Mouse (Mus musculus) midbrain, embryonic 16.5 days (tissue): ENCODE measurements around the gene Mcf2l. TPM values are rescaled to one million over a fixed set of nuclear protein-coding genes. Genes with fewer than 3 reads are reported as not detected.

ENCODE experiments used
- ATAC-seq: fragments of 200-750 bp; cut with Nextera tagmentation; 2 replicates; pipeline ENCODE4 v1.8.0; 2017; ENCODE audit warnings: moderate TSS enrichment
- H3K27ac ChIP-seq: fragments of 300-500 bp; sonication (generic); 2 replicates; pipeline ENCODE4 v1.5.1; 2014; ENCODE audit warnings: mild to moderate bottlenecking, low read length, mixed read lengths
- H3K27me3 ChIP-seq: fragments of 300-500 bp; sonication (generic); 2 replicates; pipeline ENCODE4 v1.6.1; 2014; ENCODE audit warnings: low read depth, low read length, mixed read lengths; ENCODE audit not compliant: control insufficient read depth, insufficient read depth
- H3K36me3 ChIP-seq: fragments of 300-500 bp; sonication (generic); 2 replicates; pipeline ENCODE4 v1.6.1; 2014; ENCODE audit warnings: mild to moderate bottlenecking, low read length, moderate library complexity, mixed read lengths; ENCODE audit not compliant: control insufficient read depth, insufficient read depth
- H3K4me1 ChIP-seq: fragments of 300-500 bp; sonication (generic); 2 replicates; pipeline ENCODE4 v1.6.1; 2014; ENCODE audit warnings: mild to moderate bottlenecking, low read length, mixed read lengths; ENCODE audit not compliant: control insufficient read depth, insufficient read depth
- H3K4me2 ChIP-seq: fragments of 300-500 bp; sonication (generic); 2 replicates; pipeline ENCODE4 v1.6.1; 2014; ENCODE audit warnings: mild to moderate bottlenecking, low read length, mixed read lengths
- H3K4me3 ChIP-seq: fragments of 300-500 bp; sonication (generic); 2 replicates; pipeline ENCODE4 v1.5.1; 2014; ENCODE audit warnings: low read depth, mild to moderate bottlenecking, low read length, moderate library complexity, mixed read lengths
- H3K9ac ChIP-seq: fragments of 300-500 bp; sonication (generic); 2 replicates; pipeline ENCODE4 v1.6.1; 2014; ENCODE audit warnings: low read depth, low read length, mixed read lengths
- H3K9me3 ChIP-seq: fragments of 300-500 bp; sonication (generic); replicated peaks from 2 replicates; pipeline ENCODE4 v1.6.1; 2014; ENCODE audit warnings: mild to moderate bottlenecking, low read length, mixed read lengths; ENCODE audit not compliant: control insufficient read depth, poor library complexity, severe bottlenecking
- WGBS: fragments of 180-500 bp; shearing (Covaris S2); extraction: QIAGEN DNeasy Blood & Tissue Kit; methylation state at CpG from one replicate; pipeline ENCODE4 v1.1.7; 2014; 5-methylcytosine and 5-hydroxymethylcytosine counted together
- polyA plus RNA-seq: library from polyadenylated mRNA; unstranded; fragments of >200 nt; fragmentation: Nextera tagmentation; extraction: Ambion mirVana; gene quantifications from 2 replicates; pipeline ENCODE4 v1.2.1, GENCODE M21; 2015

Gene Mcf2l
- polyA plus RNA-seq, 1 experiment from 2014 or later = 190 TPM

DNA sequence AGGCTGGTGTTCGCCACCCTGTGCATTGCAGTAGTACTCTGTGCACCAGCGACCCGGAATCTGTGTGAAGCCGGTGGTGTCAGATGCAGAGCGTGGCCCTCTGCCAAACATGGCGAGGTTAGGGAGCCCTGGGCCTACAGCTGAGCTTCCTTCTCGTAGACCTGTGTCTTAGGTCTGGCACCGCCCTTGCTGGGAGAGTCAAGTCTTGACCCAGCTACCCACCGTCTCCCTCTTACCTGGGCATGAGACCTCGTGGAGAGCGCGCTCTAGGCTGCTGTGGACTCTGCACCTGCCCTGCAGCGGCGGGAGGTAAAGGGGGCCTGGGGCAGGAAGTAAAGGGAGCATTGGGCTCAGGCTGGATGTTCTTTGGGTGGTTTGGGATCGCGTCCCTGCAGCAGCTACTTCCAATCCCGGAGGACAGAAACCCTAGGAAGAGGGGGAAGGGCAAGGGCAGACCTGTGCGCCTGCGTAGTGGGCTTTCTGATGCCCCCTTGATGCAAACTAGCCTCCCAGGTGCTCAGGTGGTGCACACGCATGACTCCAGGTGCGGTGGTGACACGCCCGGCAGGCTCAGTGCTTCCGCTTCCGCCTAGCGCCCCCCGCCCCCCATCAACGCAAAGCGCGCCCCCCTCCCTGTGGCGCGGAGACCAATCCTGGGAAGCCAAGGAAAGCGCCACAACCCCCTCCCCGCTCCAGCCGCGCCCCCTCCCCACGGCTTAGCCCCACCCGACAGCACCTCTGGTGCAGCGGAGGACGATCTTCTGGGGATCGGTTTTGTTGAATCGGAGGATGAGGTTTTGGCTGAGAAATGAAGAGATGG, 41.8 kb downstream of the Mcf2l start:
- Histone ChIP-seq H3K4me2 (peak overlapping the region; percentile 63), H3K9me3 (no peaks in the 10 kb centered on the region), H3K9ac (peak overlapping the region; percentile 79), H3K36me3 (no peaks in the 10 kb centered on the region), H3K4me1 (peaks cover 24% of the 10 kb centered on the region), H3K27ac (peak overlapping the region; percentile 88), H3K27me3 (no peaks in the 10 kb centered on the region), H3K4me3 (peak overlapping the region; percentile 63)
- ATAC-seq = peak; percentile 88
- WGBS = 15% methylated on average over 41 of the region's 42 CpGs

DNA sequence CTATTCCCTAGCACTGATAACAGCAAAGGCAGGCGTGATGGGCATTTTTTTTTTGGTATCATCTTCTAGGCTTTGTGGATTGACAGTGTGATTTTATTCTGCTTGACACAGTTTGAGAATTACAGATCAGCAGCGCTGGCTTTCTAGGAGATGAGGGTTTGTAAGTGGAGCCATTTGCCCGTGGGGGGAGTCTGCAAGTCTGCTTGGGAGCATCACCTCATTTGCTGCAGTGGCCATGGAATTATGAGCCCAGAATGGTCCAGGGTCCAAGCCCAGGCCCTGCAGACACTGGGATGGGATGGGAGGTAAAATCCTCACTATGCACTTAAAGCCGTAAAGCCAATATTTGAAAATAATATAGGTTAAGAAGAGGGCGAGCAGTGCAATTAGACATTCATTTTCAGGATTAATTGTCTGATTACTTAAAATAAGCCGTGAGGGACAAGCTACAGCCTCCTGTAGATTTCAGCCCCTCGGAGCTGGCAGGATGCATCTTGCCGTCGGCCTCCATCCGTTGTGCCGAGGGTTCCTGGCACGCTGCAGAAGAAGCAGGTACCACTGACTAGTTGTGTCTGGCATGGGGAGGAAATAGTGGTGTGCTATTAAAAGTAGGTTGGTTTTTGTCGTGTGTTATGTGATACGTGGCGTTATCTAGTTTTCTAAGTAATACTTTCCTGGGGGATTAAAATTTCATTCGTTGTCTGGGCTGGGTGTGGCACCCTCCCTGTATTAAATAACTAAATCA, 42.7 kb downstream of the Mcf2l start:
- ATAC-seq = peak; percentile 27; the same call in 1 of the 2 replicates
- H3K9ac ChIP-seq = peak overlapping the region; percentile 79
- no peaks in the 10 kb centered on the region for H3K9me3 ChIP-seq
- peaks cover 24% of the 10 kb centered on the region for H3K4me1 ChIP-seq
- no peaks in the 10 kb centered on the region for H3K36me3 ChIP-seq
- peak overlapping the region; percentile 63 for H3K4me2 ChIP-seq
- peak overlapping the region; percentile 63 for H3K4me3 ChIP-seq
- WGBS = 42% methylated on average over 16 of the region's 16 CpGs
- peak overlapping the region; percentile 88 for H3K27ac ChIP-seq
- H3K27me3 ChIP-seq = no peaks in the 10 kb centered on the region

GRCm38 (mm10) chr8:12917029-12917428, 43.4 kb downstream of the Mcf2l start:
- H3K9me3 ChIP-seq = no peaks in the 10 kb centered on the region
- H3K4me2 ChIP-seq = peak overlapping the region; percentile 63
- H3K9ac ChIP-seq = peak overlapping the region; percentile 79
- no peaks in the 10 kb centered on the region for H3K36me3 ChIP-seq
- H3K27me3 ChIP-seq = no peaks in the 10 kb centered on the region
- H3K4me3 ChIP-seq = peak overlapping the region; percentile 63
- 77% methylated on average over 3 of the region's 3 CpGs for WGBS
- peaks cover 24% of the 10 kb centered on the region for H3K4me1 ChIP-seq
- ATAC-seq = no peak
- peak overlapping the region; percentile 88; the same call in 1 of the 2 replicates for H3K27ac ChIP-seq

GRCm38 (mm10) chr8:12917831-12918230, 44.2 kb downstream of the Mcf2l start:
- H3K9me3 ChIP-seq = no peaks in the 10 kb centered on the region
- H3K4me1 ChIP-seq = peaks cover 24% of the 10 kb centered on the region
- H3K4me3 ChIP-seq = peak overlapping the region; percentile 63
- no peak for ATAC-seq
- H3K36me3 ChIP-seq = no peaks in the 10 kb centered on the region
- H3K27ac ChIP-seq = no peak overlapping the region
- 94% methylated on average over 4 of the region's 4 CpGs for WGBS
- H3K9ac ChIP-seq = peak overlapping the region; percentile 79
- peak overlapping the region; percentile 63 for H3K4me2 ChIP-seq
- no peaks in the 10 kb centered on the region for H3K27me3 ChIP-seq

GRCm38 (mm10) chr8:12920599-12920998, 47.0 kb downstream of the Mcf2l start:
- Histone ChIP-seq H3K27me3 (no peaks in the 10 kb centered on the region), H3K9me3 (no peaks in the 10 kb centered on the region), H3K27ac (no peak overlapping the region), H3K36me3 (no peaks in the 10 kb centered on the region), H3K9ac (no peak overlapping the region), H3K4me1 (peaks cover 24% of the 10 kb centered on the region), H3K4me3 (no peak overlapping the region), H3K4me2 (no peak overlapping the region)
- no peak for ATAC-seq
- 92% methylated on average over 4 of the region's 4 CpGs for WGBS

DNA sequence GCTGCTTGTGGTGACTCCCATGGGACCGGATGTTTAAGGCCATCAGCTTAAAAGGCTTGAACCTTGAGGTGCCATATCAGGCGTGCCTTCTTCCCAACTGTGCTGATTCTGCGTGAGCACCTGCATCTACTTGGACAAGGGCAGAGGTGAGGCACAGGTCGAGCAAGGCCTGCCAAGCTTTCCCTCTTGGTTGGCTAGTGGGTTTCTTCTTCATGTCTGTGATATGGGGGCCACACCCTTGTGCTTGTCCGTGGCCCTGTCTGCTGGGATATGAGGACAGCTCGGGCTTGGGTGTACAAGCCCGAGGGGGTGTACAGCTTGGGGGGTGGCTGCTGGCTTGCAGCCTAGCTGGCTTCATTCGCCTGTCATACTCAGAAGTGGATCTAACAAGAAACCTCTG, 51.4 kb downstream of the Mcf2l start:
- ATAC-seq = no peak
- 94% methylated on average over 8 of the region's 8 CpGs for WGBS
- H3K4me3 ChIP-seq = no peak overlapping the region
- H3K4me2 ChIP-seq = no peak overlapping the region
- peaks cover 3% of the 10 kb centered on the region; the same call in 1 of the 2 replicates for H3K4me1 ChIP-seq
- H3K36me3 ChIP-seq = no peaks in the 10 kb centered on the region
- no peak overlapping the region for H3K27ac ChIP-seq
- H3K9ac ChIP-seq = no peak overlapping the region
- H3K9me3 ChIP-seq = no peaks in the 10 kb centered on the region
- no peaks in the 10 kb centered on the region for H3K27me3 ChIP-seq

DNA sequence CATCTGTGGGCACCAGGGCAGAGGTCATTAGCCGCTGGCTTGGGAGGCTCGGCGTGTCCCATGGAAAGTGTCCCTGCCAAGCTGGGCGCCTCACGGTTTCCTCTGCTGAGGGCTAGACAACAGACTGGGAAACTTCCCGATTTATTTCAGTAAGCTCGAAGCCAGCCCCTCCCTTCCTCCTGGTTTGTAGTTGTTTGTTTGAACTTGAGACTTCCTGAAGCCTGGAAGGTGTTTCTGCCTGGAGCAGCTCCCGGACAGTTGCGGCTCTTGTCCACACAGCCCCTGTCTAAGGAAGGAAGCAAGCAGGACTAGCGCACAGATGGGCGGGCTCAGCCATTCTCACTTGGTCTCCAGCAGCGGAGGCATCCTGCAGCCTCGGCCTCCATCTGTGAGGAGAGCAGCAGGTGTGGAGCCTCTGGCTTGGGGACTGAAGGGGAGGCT, 52.4 kb downstream of the Mcf2l start:
- Histone ChIP-seq H3K27me3 (no peaks in the 10 kb centered on the region), H3K4me1 (peaks cover 3% of the 10 kb centered on the region; the same call in 1 of the 2 replicates), H3K9me3 (no peaks in the 10 kb centered on the region), H3K9ac (no peak overlapping the region), H3K36me3 (no peaks in the 10 kb centered on the region), H3K27ac (no peak overlapping the region; the same call in 1 of the 2 replicates), H3K4me3 (no peak overlapping the region), H3K4me2 (no peak overlapping the region)
- no peak for ATAC-seq
- 67% methylated on average over 13 of the region's 13 CpGs for WGBS

GRCm38 (mm10) chr8:12927204-12927983, 53.8 kb downstream of the Mcf2l start:
- H3K27me3 ChIP-seq = no peaks in the 10 kb centered on the region
- H3K9ac ChIP-seq = no peak overlapping the region
- peaks cover 3% of the 10 kb centered on the region; the same call in 1 of the 2 replicates for H3K4me1 ChIP-seq
- H3K27ac ChIP-seq = no peak overlapping the region
- H3K4me2 ChIP-seq = peak overlapping the region; percentile 4; the same call in 1 of the 2 replicates
- H3K36me3 ChIP-seq = no peaks in the 10 kb centered on the region
- no peak overlapping the region for H3K4me3 ChIP-seq
- no peaks in the 10 kb centered on the region for H3K9me3 ChIP-seq
- ATAC-seq = no peak
- 56% methylated on average over 7 of the region's 7 CpGs for WGBS
